Mouse (Mus musculus): ENCODE results near the gene Amotl1. TPM values are rescaled to one million over a fixed set of nuclear protein-coding genes. Genes with fewer than 3 reads are reported as not detected.
"Not testable (repeated sequence)": the region's sequence is repeated elsewhere in the genome, so short reads cannot be mapped to it uniquely, and the experiment has no call there.

Gene Amotl1
- polyA plus RNA-seq (2012; rRNA removed): 39.4 and 42.4 TPM in 2 replicates

GRCm38 (mm10) chr9:14644956-14645355 is at the start of gene Amotl1:
TSS of gene Amotl1 (minus strand) at chr9:14645056.
- DNase-seq (ENCODE audit: low read depth): no peak

GRCm38 (mm10) chr9:14689376-14690108 is 44.7 kb upstream of the Amotl1 start:
- DNase-seq (ENCODE audit: low read depth): no peak

DNA sequence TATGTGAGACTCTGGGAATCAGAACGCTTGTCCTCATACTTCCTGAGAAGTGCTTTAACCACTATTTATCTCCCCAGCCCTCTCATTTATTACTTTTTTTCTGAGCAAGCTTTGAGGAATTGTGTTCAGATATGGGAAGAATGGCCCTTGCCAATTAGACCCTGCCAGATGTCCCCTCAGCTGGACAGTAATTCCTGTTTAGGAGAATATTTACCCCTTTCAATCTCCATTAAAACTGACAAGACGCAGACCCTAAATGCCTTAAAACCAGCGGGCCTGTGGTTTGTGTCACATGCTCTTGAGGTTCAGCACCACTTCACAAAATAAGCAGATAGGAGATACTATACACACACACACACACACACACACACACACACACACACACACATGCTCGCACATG is 39.5 kb upstream of the Amotl1 start:
- no peak for DNase-seq (ENCODE audit: low read depth)

DNA sequence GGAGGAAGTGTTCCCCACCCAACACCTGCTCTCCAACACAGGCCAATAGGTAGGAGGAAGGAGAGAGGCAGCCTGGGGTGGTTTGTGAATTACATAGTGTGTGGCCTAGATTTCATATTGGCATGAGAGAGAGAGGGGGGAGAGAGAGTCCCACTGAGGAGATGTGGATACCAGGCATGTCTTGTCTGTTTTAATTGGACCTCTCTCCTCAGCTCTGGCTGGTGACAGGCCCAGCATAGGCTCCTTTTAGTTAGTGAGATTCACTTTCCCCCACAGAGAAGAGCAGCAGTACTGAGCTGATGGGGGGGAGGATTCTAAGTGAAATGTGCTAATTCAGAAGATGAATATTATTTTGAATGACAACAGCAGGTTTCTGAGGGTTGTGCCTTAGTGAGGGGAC is 37.9 kb upstream of the Amotl1 start:
- no peak for DNase-seq (ENCODE audit: low read depth)

DNA sequence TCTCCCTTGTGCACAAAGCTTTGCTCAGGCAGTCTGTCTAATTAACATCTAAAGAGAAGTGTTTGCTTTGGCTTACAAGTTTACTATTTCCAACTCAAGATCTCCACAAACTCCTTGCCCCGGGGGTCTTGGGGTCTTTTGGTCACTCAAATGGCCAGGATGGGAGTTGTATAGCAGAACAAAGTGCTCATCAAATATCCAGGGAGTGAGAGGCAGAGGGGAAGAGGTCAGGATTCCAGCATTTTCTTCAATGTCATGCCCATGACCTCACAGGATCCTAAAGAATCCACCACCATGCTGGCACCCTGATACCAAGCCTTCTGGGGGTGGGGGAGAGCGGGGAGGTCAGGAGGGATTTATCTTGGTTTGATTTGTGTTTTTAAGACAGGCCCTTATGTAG is 35.7 kb upstream of the Amotl1 start:
- DNase-seq (ENCODE audit: low read depth): no peak

DNA sequence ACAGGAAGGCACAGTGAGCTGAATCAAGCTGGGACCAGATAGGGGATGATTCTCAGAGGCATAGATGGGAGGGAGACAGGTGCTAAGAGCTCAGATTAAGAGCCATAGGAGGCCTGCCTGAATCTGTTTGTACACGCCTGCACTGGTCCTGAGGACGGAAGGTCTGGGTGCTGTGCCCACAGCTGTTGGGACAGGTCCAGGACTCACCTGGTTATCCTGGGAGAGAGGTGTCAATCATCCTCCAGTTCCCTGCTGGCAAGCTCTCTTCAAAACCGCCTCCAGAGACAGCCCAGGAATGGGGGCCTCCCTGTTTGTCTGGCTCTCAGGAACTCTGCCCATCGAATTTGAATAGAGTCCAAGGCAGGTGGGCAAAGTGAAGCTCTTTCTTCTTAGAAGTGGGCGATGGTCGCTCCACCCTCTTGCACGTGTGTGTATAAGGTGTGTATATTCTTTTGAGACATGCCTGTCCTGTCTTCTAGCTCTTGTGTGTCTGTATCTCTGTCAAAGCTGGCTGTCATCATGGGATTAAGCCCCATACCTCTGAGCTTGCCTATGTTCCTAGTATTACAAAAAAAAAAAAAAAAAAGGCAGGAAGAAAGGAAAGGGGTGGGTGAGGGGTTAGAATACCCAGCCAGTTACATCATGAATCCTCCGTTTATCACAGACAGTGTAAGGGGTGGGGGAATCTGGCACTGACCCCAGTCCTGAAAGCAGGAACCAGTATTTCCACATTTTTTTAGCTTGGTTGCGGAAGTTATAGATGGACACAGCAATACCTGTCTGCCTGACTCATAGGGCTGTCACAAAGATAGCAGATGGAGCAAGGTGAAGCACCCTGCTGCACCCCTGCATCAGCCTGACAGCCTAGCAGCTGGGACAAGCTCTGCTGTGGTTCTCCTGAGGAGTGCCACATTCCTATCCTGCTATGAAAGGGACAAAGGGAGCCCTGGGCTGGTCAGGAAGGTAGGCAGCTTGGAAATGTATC is 31.1 kb upstream of the Amotl1 start:
- peak; percentile 75 for DNase-seq (ENCODE audit: low read depth)

DNA sequence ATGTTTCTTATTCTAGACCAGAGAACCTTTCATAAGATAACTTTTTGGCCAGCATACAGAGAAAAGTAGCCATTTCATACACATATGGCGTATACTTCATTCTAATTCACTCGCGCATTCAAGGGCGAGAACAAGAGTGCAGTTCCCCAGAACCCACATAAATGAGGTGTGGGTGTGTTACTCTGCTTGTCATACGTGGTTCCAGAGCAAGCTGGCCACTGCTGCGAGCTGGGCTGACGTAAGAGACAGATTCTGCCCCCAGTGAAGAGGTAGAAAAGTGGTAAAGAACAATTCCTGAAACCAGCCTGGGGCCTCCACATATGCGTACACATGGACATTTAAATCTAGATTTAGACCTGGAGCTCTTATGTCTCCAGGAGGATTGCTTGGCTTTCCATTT is 29.6 kb upstream of the Amotl1 start:
- DNase-seq (ENCODE audit: low read depth): no peak

GRCm38 (mm10) chr9:14673109-14673508 is 28.3 kb upstream of the Amotl1 start:
- DNase-seq (ENCODE audit: low read depth): no peak

DNA sequence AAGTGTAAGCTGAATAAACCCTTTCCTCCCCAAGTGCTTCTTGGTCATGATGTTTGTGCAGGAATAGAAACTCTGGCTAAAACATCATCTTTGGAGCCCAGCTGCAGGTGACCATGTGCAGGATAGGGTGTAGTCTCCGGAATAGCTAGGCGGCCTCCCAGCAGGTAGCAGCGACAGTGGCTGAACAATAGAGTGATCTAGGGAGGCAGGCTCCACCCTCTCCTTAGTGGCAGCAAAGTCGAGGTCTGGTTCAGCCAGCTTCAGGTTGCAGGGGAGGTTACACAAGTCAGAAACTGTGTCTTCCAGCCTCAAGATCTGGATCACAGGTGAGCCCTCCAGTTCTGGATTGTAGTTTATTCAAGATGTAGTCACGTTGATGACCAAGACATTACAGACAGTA is 27.1 kb upstream of the Amotl1 start:
- DNase-seq (ENCODE audit: low read depth): not testable (repeated sequence)

GRCm38 (mm10) chr9:14668382-14668781 is 23.5 kb upstream of the Amotl1 start:
- no peak for DNase-seq (ENCODE audit: low read depth)

GRCm38 (mm10) chr9:14666071-14666470 is 21.2 kb upstream of the Amotl1 start:
- DNase-seq (ENCODE audit: low read depth): no peak

GRCm38 (mm10) chr9:14663591-14663990 is 18.7 kb upstream of the Amotl1 start:
- DNase-seq (ENCODE audit: low read depth): no peak

DNA sequence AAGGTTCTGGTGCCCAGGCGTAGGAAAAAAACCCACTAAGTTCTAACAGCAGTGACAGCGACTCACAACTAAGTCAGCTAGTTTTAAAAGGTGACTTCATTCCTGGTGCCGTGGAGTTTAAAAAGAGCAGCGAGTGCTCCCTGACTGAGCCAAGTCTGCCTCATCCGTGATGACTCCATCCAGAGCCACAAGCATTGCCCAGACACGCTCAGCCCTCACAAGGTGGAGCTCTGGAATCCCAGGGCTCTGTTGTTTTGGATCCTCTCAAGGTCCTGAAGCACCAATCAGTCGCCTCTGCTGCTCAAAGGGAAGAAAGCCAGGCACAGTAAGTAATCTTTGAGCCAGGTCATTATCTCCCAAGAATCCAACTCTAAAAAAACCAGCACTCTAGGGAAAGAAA is 18.0 kb upstream of the Amotl1 start:
- DNase-seq (ENCODE audit: low read depth): peak; percentile 84

- peak; percentile 57 for DNase-seq (ENCODE audit: low read depth)
Measured at GRCm38 (mm10) chr9:14662138-14662537, 17.3 kb upstream of the Amotl1 start.

- no peak for DNase-seq (ENCODE audit: low read depth)
Measured at GRCm38 (mm10) chr9:14657926-14658325, 13.1 kb upstream of the Amotl1 start.

DNA sequence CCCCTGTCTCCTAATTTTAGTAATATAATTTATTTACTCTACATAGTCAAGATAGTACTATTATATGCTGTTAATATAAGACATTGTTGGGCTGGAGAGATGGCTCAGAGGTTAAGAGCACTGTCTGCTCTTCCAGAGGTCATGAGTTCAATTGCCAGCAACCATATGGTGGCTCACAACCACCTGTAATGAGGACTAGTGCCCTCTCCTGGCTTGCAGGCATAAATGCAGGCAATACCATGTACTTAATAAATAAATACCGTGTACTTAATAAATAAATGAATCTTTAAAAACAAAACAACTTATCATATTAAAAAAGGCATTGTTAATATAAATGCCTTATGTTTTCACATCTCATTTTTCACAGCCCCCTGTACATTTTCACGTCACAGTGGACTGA is 9.2 kb upstream of the Amotl1 start:
- DNase-seq (ENCODE audit: low read depth): no peak

- DNase-seq (ENCODE audit: low read depth): no peak
Measured at GRCm38 (mm10) chr9:14652761-14653160, 7.9 kb upstream of the Amotl1 start.

DNA sequence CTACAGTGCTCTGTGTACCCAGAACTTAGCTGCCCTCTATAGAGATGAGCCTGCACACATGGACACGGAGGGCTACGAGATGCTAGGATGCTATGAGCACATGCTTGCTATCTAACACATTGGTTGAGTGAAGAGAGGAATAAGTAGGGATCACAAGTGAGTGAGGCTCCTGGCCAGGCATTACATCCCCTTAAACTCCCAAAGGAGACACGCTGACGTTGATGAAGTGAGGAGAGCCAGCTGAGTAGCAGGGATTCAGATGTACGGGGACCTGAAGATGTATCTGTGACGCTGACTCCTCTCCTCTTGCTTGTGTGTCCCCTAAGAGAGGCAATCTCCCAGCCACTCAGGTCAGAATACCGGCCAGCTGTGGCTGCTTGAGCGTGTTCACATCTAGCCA is 3.0 kb upstream of the Amotl1 start:
- no peak for DNase-seq (ENCODE audit: low read depth)

DNA sequence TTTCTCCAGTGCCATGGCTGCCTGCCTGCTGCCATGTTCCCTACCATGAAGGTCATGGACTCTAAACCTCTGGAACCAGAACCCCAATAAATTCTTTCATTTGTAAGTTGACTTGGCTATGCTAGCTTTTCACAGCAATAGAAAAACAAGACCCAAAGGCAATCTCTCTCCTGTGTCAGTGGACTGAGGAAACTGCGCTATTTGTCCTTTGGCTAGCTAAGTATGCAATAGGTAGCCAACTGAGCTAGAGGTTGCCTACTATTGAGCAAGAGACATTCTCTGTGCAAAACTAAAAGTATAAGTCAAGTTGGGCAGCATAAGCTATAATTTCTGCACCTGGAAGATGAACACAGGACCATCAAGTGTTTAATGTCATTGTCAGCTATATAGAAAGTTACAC is 1.8 kb upstream of the Amotl1 start:
- DNase-seq (ENCODE audit: low read depth): no peak

DNA sequence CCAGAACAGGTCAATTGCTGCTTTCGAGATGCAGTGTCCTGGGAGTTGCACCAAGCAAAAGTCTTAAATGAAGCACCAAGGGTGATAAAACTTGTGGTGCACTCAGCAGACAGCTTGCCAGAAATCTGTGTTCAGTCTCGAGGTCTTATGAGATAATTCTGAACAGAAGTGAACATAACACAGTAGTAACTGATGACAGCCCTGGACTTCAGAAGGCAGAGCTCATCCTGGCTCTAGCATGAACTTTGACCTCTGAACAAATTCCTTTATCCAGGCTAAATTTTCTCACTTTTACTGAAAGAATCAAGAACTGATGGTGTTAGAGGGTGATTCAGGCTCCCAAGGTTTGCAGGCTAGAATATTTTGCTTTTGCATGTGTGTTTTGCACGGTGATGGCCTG is 1.2 kb upstream of the Amotl1 start:
- DNase-seq (ENCODE audit: low read depth): no peak

- no peak for DNase-seq (ENCODE audit: low read depth)
Measured at GRCm38 (mm10) chr9:14643328-14643727, 1.5 kb downstream of the Amotl1 start.

DNA sequence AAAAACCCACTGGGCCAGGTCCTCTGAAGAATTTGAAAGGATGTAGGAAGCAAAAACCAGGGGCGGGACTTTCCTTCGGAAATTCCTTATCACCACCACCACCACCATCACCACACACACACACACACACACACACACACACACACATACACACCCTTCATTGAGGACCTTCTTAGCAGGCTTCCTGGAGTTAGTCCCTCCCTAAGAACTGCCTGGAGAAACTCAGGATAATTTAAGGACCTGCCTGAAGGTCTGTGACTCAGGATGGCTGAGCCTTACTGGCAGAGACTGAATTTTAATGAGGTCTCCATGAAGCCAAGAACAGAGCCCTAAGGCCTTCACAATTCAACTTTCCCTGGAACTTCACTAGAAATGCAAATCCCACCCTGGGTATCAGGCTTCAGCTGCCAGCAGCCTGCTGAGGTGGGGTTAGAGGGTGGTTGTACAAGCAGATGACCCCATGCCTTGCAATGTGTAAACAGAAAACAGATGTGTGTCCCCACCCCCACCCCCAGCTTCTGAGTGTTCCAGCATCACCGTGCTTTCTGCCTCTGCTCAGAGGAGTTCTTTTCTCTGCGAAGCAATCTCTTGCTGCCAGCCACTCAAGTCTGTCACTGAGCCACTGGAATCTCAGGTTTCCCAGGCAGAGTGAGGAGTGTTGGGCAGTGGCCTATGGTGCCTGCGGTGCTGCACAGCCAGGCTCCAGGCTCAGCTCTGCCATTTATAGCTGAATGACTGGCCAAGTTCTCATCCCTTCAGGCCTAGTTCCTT is 2.4 kb downstream of the Amotl1 start:
- DNase-seq (ENCODE audit: low read depth): no peak

Measured in gonadal fat pad, adult 2 months (tissue).